In genomic region chr4:120746552-120747150, GRCm38 (mm10) we compare ENCODE assay signal across 8 mouse cellular contexts. TPM values are rescaled to one million over a fixed set of nuclear protein-coding genes. Genes with fewer than 3 reads are reported as not detected.
DNase-seq lines count a peak whose midpoint lies in the region; ATAC-seq and TF ChIP-seq lines count a peak whose summit lies in the region.

No protein-coding gene starts in this region.

- H3K4me1 ChIP-seq in ES-Bruce4 (ENCODE audit: control insufficient read depth, insufficient read depth, low read length), result peaks cover 2% of the 10 kb centered on the region
- H3K4me1 ChIP-seq in embryonic facial prominence, embryonic 15.5 days, result peaks cover 24% of the 10 kb centered on the region; the same call in 1 of the 2 replicates
- peaks cover 12% of the 10 kb centered on the region; the same call in 1 of the 2 replicates for H3K4me1 ChIP-seq in hindbrain, embryonic 14.5 days (replicated peaks; ENCODE audit: control insufficient read depth, insufficient read depth, low read length)
- peaks cover 44% of the 10 kb centered on the region for H3K4me1 ChIP-seq in midbrain, embryonic 10.5 days

- DNase-seq in frontal cortex, postnatal 14 days (ENCODE audit: low spot score in 2 of 2), result no peak
- no peak for DNase-seq in hindbrain, embryonic 14.5 days (ENCODE audit: low spot score)
- DNase-seq in midbrain, embryonic 10.5 days (ENCODE audit: low spot score), result peak; percentile 42
- no peak for DNase-seq in spleen, adult 18-20 months
- no peak for DNase-seq in layer of hippocampus, postnatal 25 days (ENCODE audit: extremely low spot score in 1 of 2, low spot score in 1 of 2)

- no peaks in the 10 kb centered on the region for H3K36me3 ChIP-seq in ES-Bruce4 (ENCODE audit: control insufficient read depth, insufficient read depth, low read length, poor library complexity, severe bottlenecking)
- no peaks in the 10 kb centered on the region for H3K36me3 ChIP-seq in embryonic facial prominence, embryonic 15.5 days
- H3K36me3 ChIP-seq in hindbrain, embryonic 14.5 days (replicated peaks; ENCODE audit: control insufficient read depth, insufficient read depth), result no peaks in the 10 kb centered on the region
- H3K36me3 ChIP-seq in midbrain, embryonic 10.5 days, result no peaks in the 10 kb centered on the region

- no peak for TF ChIP-seq EP300 in ES-Bruce4 (IDR thresholded peaks at IDR 0.05; ENCODE audit: insufficient read depth, low read depth, low read length)

- H3K4me2 ChIP-seq in embryonic facial prominence, embryonic 15.5 days (replicated peaks), result peak overlapping the region; percentile 100
- H3K4me2 ChIP-seq in hindbrain, embryonic 14.5 days (replicated peaks), result peak overlapping the region; percentile 100

- no peak for TF ChIP-seq POLR2A in ES-Bruce4 (IDR thresholded peaks at IDR 0.05; ENCODE audit: insufficient read depth, low read length)

- H3K27me3 ChIP-seq in ES-Bruce4 (ENCODE audit: control insufficient read depth, insufficient read depth, low read length, poor library complexity, severe bottlenecking), result peaks cover 8% of the 10 kb centered on the region
- peaks cover 67% of the 10 kb centered on the region for H3K27me3 ChIP-seq in embryonic facial prominence, embryonic 15.5 days
- peaks cover 55% of the 10 kb centered on the region for H3K27me3 ChIP-seq in hindbrain, embryonic 14.5 days (ENCODE audit: control insufficient read depth, insufficient read depth, low read length)
- peaks cover 99% of the 10 kb centered on the region for H3K27me3 ChIP-seq in midbrain, embryonic 10.5 days (ENCODE audit: low read depth, poor library complexity, severe bottlenecking)

- 4% methylated on average over 47 of the region's 53 CpGs for WGBS in embryonic facial prominence, embryonic 15.5 days
- WGBS in hindbrain, embryonic 14.5 days, result 2% methylated on average over 31 of the region's 53 CpGs
- WGBS in midbrain, embryonic 10.5 days, result 1% methylated on average over 53 of the region's 53 CpGs

- no peak for TF ChIP-seq CTCF in ES-Bruce4 (IDR thresholded peaks at IDR 0.05; ENCODE audit: low read depth, low read length)

- peak overlapping the region; percentile 81 for H3K9ac ChIP-seq in ES-Bruce4 (ENCODE audit: low read depth, poor library complexity, severe bottlenecking)
- H3K9ac ChIP-seq in embryonic facial prominence, embryonic 15.5 days, result peak overlapping the region; percentile 29
- peak overlapping the region; percentile 66 for H3K9ac ChIP-seq in hindbrain, embryonic 14.5 days

- no peak overlapping the region for H3K27ac ChIP-seq in ES-Bruce4 (ENCODE audit: insufficient read depth, low read length)
- no peak overlapping the region for H3K27ac ChIP-seq in embryonic facial prominence, embryonic 15.5 days (replicated peaks)
- no peak overlapping the region for H3K27ac ChIP-seq in hindbrain, embryonic 14.5 days
- H3K27ac ChIP-seq in midbrain, embryonic 10.5 days (replicated peaks), result peak overlapping the region; percentile 79

- peak overlapping the region; percentile 57 for H3K4me3 ChIP-seq in ES-Bruce4 (ENCODE audit: low read depth, low read length)
- peak overlapping the region; percentile 67 for H3K4me3 ChIP-seq in embryonic facial prominence, embryonic 15.5 days (replicated peaks)
- H3K4me3 ChIP-seq in hindbrain, embryonic 14.5 days (replicated peaks; ENCODE audit: low read length), result peak overlapping the region; percentile 70
- peak overlapping the region; percentile 73 for H3K4me3 ChIP-seq in midbrain, embryonic 10.5 days

- ATAC-seq in frontal cortex, adult (ENCODE audit: low TSS enrichment), result peak; percentile 38; the same call in 1 of the 2 replicates
- ATAC-seq in embryonic facial prominence, embryonic 15.5 days (ENCODE audit: insufficient number of reproducible peaks, low FRiP score, low TSS enrichment, low read depth), result 0 out of 2 replicates have a peak, but pooled peaks have one; percentile 26
- ATAC-seq in hindbrain, embryonic 14.5 days (ENCODE audit: low FRiP score), result peak; percentile 59

- no peaks in the 10 kb centered on the region for H3K9me3 ChIP-seq in ES-Bruce4 (replicated peaks; ENCODE audit: control insufficient read depth, insufficient read depth, low read length, poor library complexity, severe bottlenecking)
- H3K9me3 ChIP-seq in embryonic facial prominence, embryonic 15.5 days (replicated peaks), result no peaks in the 10 kb centered on the region
- no peaks in the 10 kb centered on the region for H3K9me3 ChIP-seq in hindbrain, embryonic 14.5 days (ENCODE audit: control insufficient read depth, low read length)
- no peaks in the 10 kb centered on the region for H3K9me3 ChIP-seq in midbrain, embryonic 10.5 days (replicated peaks)

RNA-seq across cellular contexts. Expression of gene Kcnq4, which starts 1.8 kb away (rescaled TPM):
- polyA plus RNA-seq in ES-Bruce4 (2011; ENCODE audit: insufficient read depth, insufficient read length, low read depth, missing spikeins), result 2.5 and 3.2 TPM in 2 replicates
- polyA plus RNA-seq in embryonic facial prominence, embryonic 15.5 days (2015; fragmentation: Nextera tagmentation; extraction: Ambion mirVana), result 5.1 and 5.5 TPM in 2 replicates
- polyA plus RNA-seq in hindbrain, embryonic 14.5 days (2014; fragmentation: Nextera tagmentation; extraction: Ambion mirVana), result 6.2 and 6.4 TPM in 2 replicates
- polyA plus RNA-seq in midbrain, embryonic 10.5 days (2016; fragmentation: Nextera tagmentation; extraction: Ambion mirVana), result 2.1 and 3.0 TPM in 2 replicates
- total RNA-seq in layer of hippocampus, postnatal 25 days (2021), result 1 to 10 TPM; 4.8 to 6.2 TPM

Comparison
In these comparisons a context has a peak if more than half of its experiments do, and no peak if none do; other contexts are left out.
1. H3K9ac ChIP-seq: peak in every context shown above with its lines; median percentile 81 in ES-Bruce4; 66 in hindbrain, embryonic 14.5 days; 29 in embryonic facial prominence, embryonic 15.5 days.